Mouse (Mus musculus) neural tube, embryonic 11.5 days (tissue): ENCODE data around the gene Pou2f2. TPM values are rescaled to one million over a fixed set of nuclear protein-coding genes. Genes with fewer than 3 reads are reported as not detected.
A peak's percentile ranks its signal among the peaks of the same experiment; 100 is the strongest.

Experiments
- ATAC-seq: fragments of 200-750 bp; cut with Nextera tagmentation; 2 replicates; pipeline ENCODE4 v1.8.0; 2017; ENCODE audit warnings: moderate number of reproducible peaks, mild to moderate bottlenecking, moderate TSS enrichment, moderate library complexity; ENCODE audit not compliant: insufficient read depth, low FRiP score, low TSS enrichment
- DNase-seq: peaks from one replicate; pipeline ENCODE4 v3.0.0-alpha.2; 2015; ENCODE audit warnings: low spot score
- H3K27ac ChIP-seq: fragments of 300-500 bp; sonication (generic); 2 replicates; pipeline ENCODE4 v1.5.1; 2014; ENCODE audit warnings: low read depth, mild to moderate bottlenecking, low read length
- H3K27me3 ChIP-seq: fragments of 300-500 bp; sonication (generic); 2 replicates; pipeline ENCODE4 v1.6.1; 2014; ENCODE audit warnings: mild to moderate bottlenecking, low read length, mixed read lengths; ENCODE audit not compliant: control insufficient read depth, insufficient read depth
- H3K36me3 ChIP-seq: fragments of 300-500 bp; sonication (generic); 2 replicates; pipeline ENCODE4 v1.6.1; 2014; ENCODE audit warnings: mild to moderate bottlenecking, low read length, moderate library complexity, mixed read lengths; ENCODE audit not compliant: control insufficient read depth, insufficient read depth
- H3K4me1 ChIP-seq: fragments of 300-500 bp; sonication (generic); 2 replicates; pipeline ENCODE4 v1.6.1; 2014; ENCODE audit warnings: low read length, mixed read lengths; ENCODE audit not compliant: control insufficient read depth, insufficient read depth
- H3K4me2 ChIP-seq: fragments of 300-500 bp; sonication (generic); 2 replicates; pipeline ENCODE4 v1.6.1; 2014; ENCODE audit warnings: low read depth, mild to moderate bottlenecking, moderate library complexity
- H3K4me3 ChIP-seq: fragments of 300-500 bp; sonication (generic); 2 replicates; pipeline ENCODE4 v1.5.1; 2014; ENCODE audit warnings: low read depth, low read length
- H3K9ac ChIP-seq: fragments of 300-500 bp; sonication (generic); 2 replicates; pipeline ENCODE4 v1.6.1; 2014; ENCODE audit warnings: mild to moderate bottlenecking, low read length
- H3K9me3 ChIP-seq: fragments of 300-500 bp; sonication (generic); 2 replicates; pipeline ENCODE4 v1.6.1; 2016; ENCODE audit warnings: low read length; ENCODE audit not compliant: control insufficient read depth
- WGBS: fragments of 180-500 bp; shearing (Covaris S2); extraction: QIAGEN DNeasy Blood & Tissue Kit; methylation state at CpG from one replicate; pipeline ENCODE4 v1.1.7; 2014; 5-methylcytosine and 5-hydroxymethylcytosine counted together
- polyA plus RNA-seq: library from polyadenylated mRNA; unstranded; fragments of >200 nt; fragmentation: Nextera tagmentation; extraction: Ambion mirVana; gene quantifications from 2 replicates; pipeline ENCODE4 v1.2.1, GENCODE M21; 2014

The Pou2f2 gene
- polyA plus RNA-seq, 1 experiment from 2014 or later = 40.9 TPM

DNA sequence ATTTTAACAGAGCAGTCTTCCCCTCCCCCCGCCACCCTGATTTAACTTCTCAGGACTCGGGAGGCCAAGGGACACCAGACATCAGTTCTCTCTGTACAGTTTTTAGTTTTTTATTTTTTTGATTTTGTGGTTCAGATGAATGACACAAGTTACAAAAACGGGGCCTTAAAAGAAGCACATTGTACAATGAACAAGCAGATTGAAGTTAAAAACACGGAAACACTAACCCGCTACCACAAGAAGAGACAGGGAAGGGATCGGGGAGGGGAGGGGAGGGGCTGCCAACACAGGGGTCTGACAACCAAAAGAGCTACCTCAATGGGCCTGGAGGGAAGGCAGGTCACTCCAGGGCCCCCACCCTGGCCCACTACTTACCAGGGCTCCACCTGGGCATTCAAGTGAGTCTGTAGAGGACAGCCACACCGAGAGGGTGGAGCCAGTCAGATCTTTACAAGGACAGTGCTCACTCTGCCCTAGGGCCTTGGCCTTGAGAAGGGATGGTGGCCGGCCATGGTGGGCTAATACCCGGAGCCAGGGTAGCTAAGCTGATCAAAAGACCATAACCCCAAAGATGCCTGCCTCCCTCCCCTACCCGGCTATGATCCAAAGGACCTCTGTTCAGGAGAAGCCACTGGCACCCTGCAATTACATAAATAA, 92.1 kb downstream of the Pou2f2 start:
- Histone ChIP-seq H3K4me2 (no peak overlapping the region), H3K27ac (no peak overlapping the region), H3K4me1 (peaks cover 5% of the 10 kb centered on the region; the same call in 1 of the 2 replicates), H3K27me3 (no peaks in the 10 kb centered on the region), H3K4me3 (no peak overlapping the region), H3K9ac (no peak overlapping the region; the same call in 1 of the 2 replicates), H3K36me3 (peaks cover 7% of the 10 kb centered on the region), H3K9me3 (no peaks in the 10 kb centered on the region)
- DNase-seq = no peak
- WGBS = 65% methylated on average over 10 of the region's 10 CpGs
- ATAC-seq = no peak

DNA sequence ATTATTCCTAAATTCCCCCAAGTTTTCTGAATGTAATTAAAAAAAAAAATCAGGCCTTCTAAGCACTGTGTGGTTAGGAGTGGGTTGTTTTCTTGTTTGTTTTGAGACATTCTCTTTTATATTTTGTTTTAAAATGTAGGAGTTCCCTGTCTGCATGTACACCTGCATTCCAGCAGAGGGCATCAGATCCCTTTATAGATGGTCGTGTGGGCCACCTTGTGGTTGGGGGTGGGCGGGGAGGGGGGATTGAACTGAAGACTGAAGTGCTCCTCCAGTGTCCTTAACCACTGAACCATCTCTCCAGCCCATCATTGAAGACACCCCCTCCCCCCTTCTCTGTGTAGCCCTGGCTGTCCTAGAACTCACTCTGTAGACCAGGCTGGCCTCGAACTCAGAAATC, 92.9 kb downstream of the Pou2f2 start:
- no peak for ATAC-seq
- H3K27ac ChIP-seq = no peak overlapping the region
- no peak for DNase-seq
- H3K9ac ChIP-seq = no peak overlapping the region
- peaks cover 5% of the 10 kb centered on the region; the same call in 1 of the 2 replicates for H3K4me1 ChIP-seq
- 49% methylated on average over 3 of the region's 3 CpGs for whole genome bisulfite sequencing
- H3K27me3 ChIP-seq = no peaks in the 10 kb centered on the region
- peaks cover 14% of the 10 kb centered on the region for H3K36me3 ChIP-seq
- H3K4me3 ChIP-seq = no peak overlapping the region
- no peaks in the 10 kb centered on the region for H3K9me3 ChIP-seq
- H3K4me2 ChIP-seq = no peak overlapping the region

GRCm38 (mm10) chr7:25084621-25085020, 94.9 kb downstream of the Pou2f2 start:
- DNase-seq (no peak), ATAC-seq (no peak)
- 89% methylated on average over 5 of the region's 5 CpGs for WGBS
- Histone ChIP-seq H3K9ac (no peak overlapping the region), H3K4me3 (no peak overlapping the region), H3K4me2 (no peak overlapping the region), H3K36me3 (peaks cover 32% of the 10 kb centered on the region), H3K4me1 (peaks cover 3% of the 10 kb centered on the region; the same call in 1 of the 2 replicates), H3K9me3 (no peaks in the 10 kb centered on the region), H3K27me3 (no peaks in the 10 kb centered on the region), H3K27ac (no peak overlapping the region)

DNA sequence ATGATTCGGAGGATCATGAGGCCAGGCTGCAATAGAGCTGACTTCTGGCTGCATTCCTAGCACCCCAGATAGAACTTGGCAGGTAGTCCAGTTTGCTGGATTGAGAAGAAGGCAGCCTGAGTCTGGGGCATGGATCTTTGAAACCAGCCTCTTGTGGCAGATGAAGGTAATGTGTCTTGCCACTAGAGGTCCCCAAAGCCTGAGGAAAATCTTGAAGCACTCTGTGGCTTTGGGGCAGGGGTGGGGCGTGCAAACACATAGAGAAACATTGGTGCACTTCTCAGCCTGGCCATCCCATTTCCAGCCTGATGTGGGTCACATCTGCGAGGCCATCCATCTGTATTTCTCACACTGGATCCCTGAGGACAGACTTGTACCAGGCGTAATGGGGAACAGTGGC, 97.0 kb downstream of the Pou2f2 start:
- no peak overlapping the region for H3K4me3 ChIP-seq
- DNase-seq (peak; percentile 48), ATAC-seq (no peak)
- H3K4me2 ChIP-seq = no peak overlapping the region
- H3K27ac ChIP-seq = no peak overlapping the region
- no peaks in the 10 kb centered on the region for H3K9me3 ChIP-seq
- H3K4me1 ChIP-seq = peaks cover 9% of the 10 kb centered on the region
- peaks cover 34% of the 10 kb centered on the region for H3K36me3 ChIP-seq
- 90% methylated on average over 4 of the region's 4 CpGs for WGBS
- no peaks in the 10 kb centered on the region for H3K27me3 ChIP-seq
- no peak overlapping the region for H3K9ac ChIP-seq

- Histone ChIP-seq H3K27ac (no peak overlapping the region), H3K4me1 (peaks cover 13% of the 10 kb centered on the region), H3K4me3 (no peak overlapping the region), H3K36me3 (peaks cover 34% of the 10 kb centered on the region), H3K9ac (no peak overlapping the region), H3K9me3 (no peaks in the 10 kb centered on the region), H3K27me3 (no peaks in the 10 kb centered on the region), H3K4me2 (no peak overlapping the region)
- ATAC-seq (no peak), DNase-seq (no peak)
- 98% methylated on average over 13 of the region's 13 CpGs for WGBS
Observed at GRCm38 (mm10) chr7:25080431-25080830, 99.1 kb downstream of the Pou2f2 start.

DNA sequence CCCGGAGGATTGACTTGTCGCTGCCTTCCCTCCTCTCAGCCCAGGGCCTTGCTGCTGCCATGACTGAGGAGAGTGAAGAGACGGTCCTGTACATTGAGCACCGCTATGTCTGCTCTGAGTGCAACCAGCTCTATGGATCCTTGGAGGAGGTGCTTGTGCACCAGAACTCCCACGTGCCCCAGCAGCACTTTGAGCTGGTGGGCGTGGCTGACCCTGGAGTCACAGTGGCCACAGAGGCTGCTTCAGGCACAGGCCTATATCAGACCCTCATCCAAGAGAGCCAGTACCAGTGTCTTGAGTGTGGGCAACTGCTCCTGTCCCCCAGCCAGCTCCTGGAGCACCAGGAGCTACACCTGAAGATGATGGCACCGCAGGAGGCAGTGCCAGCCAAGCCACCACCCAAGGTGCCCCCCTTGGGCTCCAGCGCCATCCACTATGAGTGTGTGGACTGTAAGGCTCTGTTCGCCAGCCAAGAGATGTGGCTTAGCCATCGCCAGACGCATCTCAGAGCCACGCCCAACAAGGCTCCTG, 100.0 kb downstream of the Pou2f2 start:
- Histone ChIP-seq H3K36me3 (peaks cover 34% of the 10 kb centered on the region), H3K9me3 (no peaks in the 10 kb centered on the region), H3K9ac (no peak overlapping the region), H3K4me1 (peaks cover 13% of the 10 kb centered on the region), H3K27ac (no peak overlapping the region), H3K4me3 (no peak overlapping the region), H3K4me2 (no peak overlapping the region), H3K27me3 (no peaks in the 10 kb centered on the region)
- 86% methylated on average over 12 of the region's 12 CpGs for WGBS
- DNase-seq (no peak), ATAC-seq (no peak)

DNA sequence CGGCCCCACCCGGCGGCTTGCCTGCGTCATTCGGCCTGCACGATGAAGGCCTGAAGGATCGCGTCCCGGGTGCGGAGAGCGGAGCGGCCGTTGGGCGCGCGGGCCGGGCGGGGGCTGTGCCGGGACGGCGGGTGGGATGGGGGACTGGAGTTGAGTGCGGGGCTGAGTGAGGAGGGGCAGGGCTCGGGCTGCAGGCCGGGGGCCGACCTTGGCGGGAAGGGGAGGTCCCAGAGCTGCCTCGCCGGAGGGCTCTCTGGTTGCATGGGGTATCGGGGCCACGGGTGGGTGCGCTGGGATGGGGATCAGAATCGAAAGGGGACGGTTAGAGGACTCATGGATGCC, 102.1 kb downstream of the Pou2f2 start:
- Histone ChIP-seq H3K4me3 (peak overlapping the region; percentile 92), H3K36me3 (peaks cover 27% of the 10 kb centered on the region), H3K9ac (peak overlapping the region; percentile 91), H3K4me1 (peaks cover 17% of the 10 kb centered on the region), H3K4me2 (peak overlapping the region; percentile 90), H3K27ac (peak overlapping the region; percentile 92), H3K9me3 (no peaks in the 10 kb centered on the region), H3K27me3 (no peaks in the 10 kb centered on the region)
- WGBS = under 1% methylated on average over 22 of the region's 33 CpGs
- no peak for DNase-seq
- peak; percentile 58 for ATAC-seq

- Histone ChIP-seq H3K36me3 (peaks cover 22% of the 10 kb centered on the region), H3K4me1 (peaks cover 17% of the 10 kb centered on the region), H3K9me3 (no peaks in the 10 kb centered on the region), H3K27ac (peak overlapping the region; percentile 92), H3K9ac (peak overlapping the region; percentile 91), H3K4me3 (peak overlapping the region; percentile 92), H3K4me2 (peak overlapping the region; percentile 90), H3K27me3 (no peaks in the 10 kb centered on the region)
- ATAC-seq = peak; percentile 95
- WGBS = under 1% methylated on average over 55 of the region's 56 CpGs
- peak; percentile 97 for DNase-seq
Observed at GRCm38 (mm10) chr7:25076663-25077413, 102.7 kb downstream of the Pou2f2 start.
